Mouse (Mus musculus): ENCODE measurements at regions not wholly inside any gene's neighbourhood (a gene's known extent, or its start where the extent isn't known, plus 50 kb on each side); places are given as distances from the start of the nearest gene placed in this dataset.

DNA sequence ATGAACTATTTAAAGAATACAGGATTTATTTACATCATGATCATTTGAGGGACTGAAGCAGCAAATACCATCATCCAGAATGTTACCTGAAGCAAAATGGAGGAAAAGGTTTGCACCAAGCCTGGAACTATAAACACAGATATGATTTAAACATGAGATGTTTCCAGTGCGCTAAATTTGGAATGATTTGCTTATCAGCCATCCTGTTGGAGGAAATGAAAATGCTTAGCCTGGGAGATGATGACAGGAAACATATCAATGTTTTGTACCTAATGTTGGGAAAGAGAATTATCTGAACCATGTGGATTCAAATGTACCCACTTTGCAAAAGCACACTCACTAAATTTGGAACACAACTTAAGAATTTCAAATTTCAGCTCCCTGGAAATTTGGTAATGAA is 149.3 kb downstream of the Adgra3 start:
- no peak for DNase-seq (ENCODE audit: low spot score in 2 of 2)
- intact Hi-C loops (cut with DNase I): no loop called here

DNA sequence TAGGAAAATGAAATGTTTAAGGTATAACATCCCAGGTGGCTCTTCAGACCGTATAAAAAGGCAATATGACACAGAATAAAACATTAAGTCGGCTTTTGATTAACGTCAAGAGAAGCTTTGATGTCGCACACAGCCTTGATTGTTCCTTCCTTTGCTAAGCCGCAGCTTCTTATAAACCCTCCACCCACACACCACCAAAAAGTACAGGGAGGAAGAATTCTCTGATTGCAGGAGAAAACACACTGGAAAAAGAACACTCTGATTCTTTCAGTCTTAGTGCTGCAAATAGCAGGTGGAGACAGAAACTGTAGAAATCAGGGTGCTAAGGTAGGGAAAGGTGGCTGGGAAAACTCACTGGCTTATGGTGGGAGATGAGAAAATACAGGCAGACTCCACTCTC is 162.7 kb downstream of the Adgra3 start:
- DNase-seq (ENCODE audit: low spot score in 2 of 2): peak in 1 of 2 experiments; percentile 6
- intact Hi-C loops (cut with DNase I): no loop called here

DNA sequence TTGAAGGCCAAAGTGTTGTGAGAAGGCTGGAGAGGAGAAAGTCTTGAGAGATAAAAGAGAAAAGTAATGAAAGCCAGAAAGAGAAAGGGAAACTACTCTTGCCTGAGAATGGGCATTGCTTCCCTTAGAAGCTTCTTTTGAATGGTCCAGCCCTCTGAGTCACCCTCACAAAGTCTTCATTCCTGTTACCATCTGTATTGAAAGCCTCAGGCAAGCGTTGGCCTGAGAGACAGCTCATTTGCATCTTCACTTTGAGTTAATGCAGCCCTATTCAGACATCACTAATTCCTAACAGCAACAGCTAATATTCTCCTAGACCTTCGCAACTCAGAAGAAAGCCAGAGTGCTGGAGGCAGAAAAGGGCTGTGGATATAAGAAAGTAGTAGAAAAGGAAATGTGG is 178.4 kb downstream of the Adgra3 start:
- no peak for DNase-seq (ENCODE audit: low spot score in 2 of 2)
- intact Hi-C loops (cut with DNase I): no loop called here

DNA sequence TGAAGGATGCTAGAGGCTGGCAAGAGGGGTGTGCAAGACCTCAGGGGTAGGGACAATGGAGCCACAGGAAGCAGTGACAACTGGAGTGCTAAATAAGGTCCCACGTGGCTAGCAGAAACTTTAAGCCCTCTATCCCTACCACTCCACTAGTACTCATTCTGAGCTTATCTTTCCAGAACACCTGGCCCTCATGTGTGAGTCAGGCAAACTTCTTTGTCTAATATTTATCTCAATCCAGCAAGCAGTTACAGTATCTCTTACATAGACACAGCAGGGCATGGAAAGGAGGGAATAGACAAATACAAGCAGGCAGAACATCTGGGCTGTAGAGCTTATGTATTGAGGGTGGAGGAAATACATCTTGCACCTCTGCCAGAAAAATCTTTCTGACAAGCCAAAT is 182.6 kb downstream of the Adgra3 start:
- DNase-seq (ENCODE audit: low spot score in 2 of 2): no peak
- intact Hi-C loops (cut with DNase I): no loop called here

DNA sequence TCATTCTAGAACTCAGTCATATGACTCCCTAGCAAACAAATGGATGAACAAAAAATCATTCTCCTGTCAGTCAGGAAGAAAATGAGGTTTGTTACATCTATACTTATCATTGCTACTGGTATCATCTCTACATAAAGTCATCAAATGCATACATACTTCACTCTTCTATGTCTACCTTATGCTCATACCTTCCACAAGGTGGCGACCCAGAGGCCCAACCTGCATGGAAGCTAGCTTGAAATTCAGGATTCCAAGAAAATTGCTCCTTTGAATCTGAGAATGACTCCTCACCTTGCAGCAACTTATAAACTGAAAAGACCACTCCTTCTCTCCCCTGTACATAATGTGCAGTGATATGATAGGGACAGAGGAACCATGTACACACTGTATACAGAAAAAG is 201.6 kb downstream of the Adgra3 start:
- no peak for DNase-seq (ENCODE audit: low spot score in 2 of 2)
- intact Hi-C loops (cut with DNase I): no loop called here

DNA sequence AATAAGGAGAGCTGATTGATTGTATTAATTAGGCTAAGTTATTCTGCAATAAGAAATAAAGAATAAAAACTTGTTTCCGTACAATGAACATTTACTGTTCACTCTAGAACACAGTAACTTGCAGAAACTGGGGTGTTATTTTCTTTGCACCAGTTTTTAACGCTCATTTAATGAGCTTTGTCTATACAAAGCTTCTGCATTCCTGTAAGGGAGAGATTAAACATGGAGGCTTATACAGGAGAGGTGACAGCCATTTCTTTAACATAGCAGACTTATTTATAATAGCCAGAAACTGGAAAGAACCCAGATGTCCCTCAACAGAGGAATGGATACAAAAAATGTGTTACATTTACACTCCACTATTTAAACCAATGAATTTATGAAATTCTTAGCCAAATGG is 202.8 kb downstream of the Adgra3 start:
- no peak for DNase-seq (ENCODE audit: low spot score in 2 of 2)
- intact Hi-C loops (cut with DNase I): no loop called here

DNA sequence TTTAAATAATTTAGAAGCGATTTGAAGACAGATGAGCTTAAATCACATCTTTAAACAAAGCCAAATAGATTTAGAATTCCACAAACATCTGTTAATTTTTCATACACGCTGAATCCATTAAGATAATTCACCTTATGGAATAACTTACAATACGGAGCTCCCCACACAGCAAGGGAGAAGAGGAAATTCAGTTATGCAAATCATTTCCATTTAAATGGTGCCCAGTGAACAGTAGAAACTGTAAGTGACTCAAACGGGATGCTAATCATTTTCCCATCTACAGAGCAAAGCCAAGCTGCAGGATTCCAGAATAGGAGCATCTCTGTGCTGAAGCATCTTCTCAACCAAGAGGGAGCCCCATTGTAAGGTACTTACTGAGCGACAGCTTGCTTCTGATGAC is 210.1 kb downstream of the Adgra3 start:
- DNase-seq (ENCODE audit: low spot score in 2 of 2): no peak
- intact Hi-C loops (cut with DNase I): no loop called here

DNA sequence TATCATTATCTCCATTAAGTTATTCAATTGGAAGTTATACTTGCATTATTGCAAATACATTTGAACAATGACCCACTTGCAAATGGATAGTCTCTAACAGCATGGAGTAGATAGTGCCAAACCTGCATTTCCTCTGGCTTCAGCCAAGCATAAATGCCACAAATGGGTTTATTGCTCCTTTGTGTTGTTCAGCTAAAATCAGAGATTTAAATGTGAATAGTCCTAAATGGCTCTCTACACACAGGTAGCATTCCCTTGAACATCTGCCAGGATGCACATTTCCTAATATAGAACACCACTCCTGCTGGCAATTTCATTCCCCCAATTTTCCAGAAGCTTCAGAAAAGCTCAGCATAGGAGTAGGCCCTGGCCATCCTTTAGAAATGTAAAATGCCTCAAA is 210.6 kb downstream of the Adgra3 start:
- DNase-seq (ENCODE audit: low spot score in 2 of 2): no peak
- intact Hi-C loops (cut with DNase I): no loop called here

DNA sequence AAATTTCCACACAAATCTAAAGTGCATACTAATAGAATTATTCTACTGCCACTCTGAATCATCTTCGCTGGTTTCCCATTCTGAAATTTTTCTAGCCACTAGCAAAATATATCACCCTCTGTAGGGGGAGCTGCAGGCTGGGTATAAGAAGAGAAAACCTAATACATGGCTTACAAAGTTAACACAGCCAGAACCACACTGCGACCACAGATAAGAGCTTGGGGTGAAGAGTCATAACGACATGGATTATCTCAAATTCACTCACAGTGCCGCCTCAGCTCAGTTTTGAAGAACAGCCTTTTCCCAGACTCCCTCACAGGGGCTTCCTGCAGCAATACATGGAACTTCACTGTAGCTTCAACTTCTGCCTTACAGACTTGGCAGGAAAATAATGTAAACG is 240.0 kb downstream of the Adgra3 start:
- intact Hi-C loops (cut with DNase I): no loop called here
- no peak for DNase-seq (ENCODE audit: low spot score in 2 of 2)

DNA sequence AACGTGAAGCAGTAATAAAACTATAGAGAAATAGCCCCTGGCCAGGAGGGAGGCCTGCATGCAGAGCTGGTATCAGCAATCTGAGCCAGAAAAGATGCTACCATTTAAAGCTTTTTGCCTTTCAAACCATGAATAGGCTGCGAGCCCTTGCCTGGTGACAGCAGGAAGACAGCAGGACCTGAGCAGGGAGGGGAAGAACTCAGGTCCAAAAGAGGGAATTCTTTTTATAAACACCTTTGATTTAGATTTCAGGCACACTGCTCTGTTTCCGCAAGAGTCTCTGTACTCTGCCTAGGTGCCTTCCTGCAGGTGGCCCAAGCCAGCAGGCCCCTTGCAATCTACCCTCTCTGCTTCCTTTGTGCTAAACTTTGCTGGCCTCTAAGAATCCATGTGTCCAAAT is 242.1 kb downstream of the Adgra3 start:
- DNase-seq (ENCODE audit: low spot score in 2 of 2): no peak

DNA sequence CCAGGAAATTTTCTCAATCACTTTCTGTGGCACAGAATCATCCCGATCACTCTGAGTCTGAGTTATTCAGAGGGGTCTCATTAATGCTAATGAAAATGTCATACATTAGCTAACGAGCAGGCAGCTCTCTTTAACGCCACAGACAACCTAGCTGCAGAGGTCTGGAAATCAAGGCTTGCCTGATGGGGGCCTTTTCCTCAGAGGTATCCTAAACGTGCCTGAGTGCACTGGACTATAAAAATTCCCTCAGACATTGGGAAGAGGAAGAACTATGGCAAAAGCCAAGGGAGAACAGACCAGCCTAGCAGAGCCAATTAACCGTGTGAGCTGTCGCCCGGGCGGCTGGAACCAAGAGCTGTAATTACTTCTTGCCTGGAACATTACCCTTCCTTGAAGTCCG is 245.5 kb downstream of the Adgra3 start:
- intact Hi-C loops (cut with DNase I): no loop called here
- DNase-seq (ENCODE audit: low spot score in 2 of 2): no peak

More for the DNA sequence above, 242.1 kb downstream of the Adgra3 start:
- intact Hi-C loops (cut with DNase I): no loop called here

DNA sequence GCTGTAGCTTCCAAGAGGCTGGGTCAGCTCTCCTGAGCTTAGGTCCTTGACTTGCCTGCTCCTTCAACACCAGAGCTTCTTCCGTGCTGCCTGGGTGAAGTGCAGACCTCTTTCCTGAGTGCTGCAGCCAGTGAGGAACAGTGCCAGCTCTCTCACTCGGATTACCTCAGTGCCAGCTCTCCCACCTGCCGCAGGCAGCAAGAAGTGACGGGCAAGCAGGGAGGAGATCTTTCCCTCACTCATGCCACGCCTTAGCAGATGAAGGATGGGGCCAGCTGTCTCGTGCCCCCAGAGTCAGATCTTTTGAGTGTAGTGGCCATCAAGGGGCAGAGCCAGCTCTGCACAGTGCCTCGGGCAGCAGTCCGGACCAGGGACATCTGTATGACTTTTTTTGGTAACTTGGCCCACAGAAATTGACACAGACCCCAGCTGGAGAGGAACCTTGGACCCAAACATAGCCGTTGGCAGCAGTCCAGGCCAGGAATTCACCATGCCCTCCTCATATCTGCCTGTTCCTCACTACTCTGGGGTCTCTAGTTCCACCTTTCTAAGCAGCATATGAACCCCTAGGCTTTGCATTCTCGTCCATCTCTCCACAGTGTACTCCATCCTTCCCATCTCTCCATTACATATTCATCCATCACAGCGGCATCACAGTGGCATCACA is 263.9 kb upstream of the Kcnip4 start:
- DNase-seq (ENCODE audit: low spot score in 2 of 2): no peak
- intact Hi-C loops (cut with DNase I): no loop called here

DNA sequence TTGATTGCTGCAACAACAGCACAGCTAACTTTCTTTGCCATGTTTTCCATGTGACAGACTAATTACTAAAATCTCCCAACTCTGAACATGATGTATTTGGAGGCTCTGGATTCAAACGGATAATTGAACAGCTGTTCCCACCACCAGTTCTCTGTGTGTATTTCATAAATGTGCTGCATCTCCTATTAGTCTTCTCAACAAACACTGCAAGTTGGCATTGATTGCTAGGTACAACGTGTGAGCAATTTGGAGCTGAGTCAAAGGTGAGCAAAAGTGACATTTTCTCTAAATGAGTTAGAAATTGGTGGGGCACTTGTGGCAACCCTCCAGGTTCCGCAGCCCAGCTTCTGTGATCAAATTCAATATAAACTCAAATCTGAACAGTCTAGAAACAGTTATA is 259.0 kb upstream of the Kcnip4 start:
- intact Hi-C loops (cut with DNase I): no loop called here
- DNase-seq (ENCODE audit: low spot score in 2 of 2): no peak

DNA sequence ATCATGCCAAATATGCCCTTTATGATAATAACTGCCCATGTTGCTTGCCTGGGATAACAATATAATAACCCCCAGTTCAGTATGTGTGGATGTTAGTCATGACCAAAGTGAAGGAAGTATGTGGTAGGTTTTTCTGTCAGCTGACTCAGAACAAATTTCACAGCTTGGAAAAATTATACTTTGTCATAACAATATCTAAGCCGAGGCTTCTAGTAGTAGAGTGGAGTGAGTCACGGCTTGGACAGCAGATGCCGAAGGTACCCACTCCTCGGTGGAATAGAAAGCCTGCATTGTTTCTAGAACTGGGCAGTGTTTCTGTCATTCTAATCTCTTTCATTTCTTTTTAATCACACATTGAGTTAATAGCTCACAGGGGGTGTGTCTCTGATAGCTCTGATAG is 236.3 kb upstream of the Kcnip4 start:
- intact Hi-C loops (cut with DNase I): no loop called here
- DNase-seq (ENCODE audit: low spot score in 2 of 2): no peak

DNA sequence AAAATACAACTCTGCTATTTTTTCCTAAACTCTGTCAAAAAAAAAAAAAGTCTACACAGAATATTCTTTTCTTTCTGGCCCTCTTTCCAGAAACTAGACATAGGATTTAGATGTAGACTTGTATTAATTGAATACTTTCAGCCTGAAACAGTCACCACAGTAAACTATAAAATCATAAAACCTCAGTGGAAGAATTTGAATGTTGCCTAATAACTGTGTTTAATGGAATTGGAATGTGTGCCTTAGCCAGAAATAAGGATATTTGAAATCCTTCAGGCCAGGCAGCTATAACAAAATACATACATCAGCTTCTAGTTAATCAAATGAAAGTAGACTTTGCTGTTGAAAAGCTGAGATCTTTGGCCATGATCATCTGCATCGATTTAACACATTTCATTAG is 230.8 kb upstream of the Kcnip4 start:
- intact Hi-C loops (cut with DNase I): no loop called here

DNA sequence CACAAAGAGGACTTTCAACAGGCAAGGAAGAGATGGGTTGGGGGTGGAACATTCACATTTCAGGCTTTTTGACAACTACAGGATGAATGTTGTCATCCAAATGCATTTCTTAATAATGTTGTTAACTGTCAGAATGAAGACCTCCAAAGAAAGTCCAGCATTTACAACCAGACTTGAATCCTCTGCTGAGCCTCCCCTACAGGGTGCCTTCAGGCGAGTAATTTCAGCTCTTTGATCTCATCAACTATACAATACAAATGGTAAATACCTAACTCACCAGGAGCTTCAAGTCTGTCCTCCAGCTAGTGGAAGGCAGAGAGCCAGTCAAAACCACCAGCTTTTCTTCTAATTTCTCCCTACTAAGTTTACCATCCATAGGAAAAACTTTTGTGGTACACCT is 187.9 kb upstream of the Kcnip4 start:
- intact Hi-C loops (cut with DNase I): no loop called here
- DNase-seq (ENCODE audit: low spot score in 2 of 2): no peak

More for the DNA sequence above, 230.8 kb upstream of the Kcnip4 start:
- no peak for DNase-seq (ENCODE audit: low spot score in 2 of 2)

DNA sequence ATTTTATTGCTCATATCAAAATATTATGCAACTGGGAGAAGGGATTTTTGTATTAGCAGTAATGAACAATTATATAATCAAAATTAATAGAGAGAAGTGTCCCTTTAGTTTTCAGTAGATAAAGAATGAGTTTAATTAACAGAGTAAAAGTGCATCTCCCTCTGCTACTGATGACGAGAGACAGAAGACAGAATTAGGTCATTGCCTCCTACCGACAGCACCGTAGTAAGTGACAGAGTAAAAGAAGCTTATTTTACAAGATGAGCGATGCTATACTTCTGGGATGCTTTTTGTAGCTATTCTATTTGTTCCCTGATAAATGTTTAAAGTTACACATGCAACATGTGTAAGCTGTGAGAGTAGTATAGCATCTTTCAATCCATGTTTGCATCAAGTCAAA is 157.4 kb upstream of the Kcnip4 start:
- intact Hi-C loops (cut with DNase I): no loop called here
- no peak for DNase-seq (ENCODE audit: low spot score in 2 of 2)

DNA sequence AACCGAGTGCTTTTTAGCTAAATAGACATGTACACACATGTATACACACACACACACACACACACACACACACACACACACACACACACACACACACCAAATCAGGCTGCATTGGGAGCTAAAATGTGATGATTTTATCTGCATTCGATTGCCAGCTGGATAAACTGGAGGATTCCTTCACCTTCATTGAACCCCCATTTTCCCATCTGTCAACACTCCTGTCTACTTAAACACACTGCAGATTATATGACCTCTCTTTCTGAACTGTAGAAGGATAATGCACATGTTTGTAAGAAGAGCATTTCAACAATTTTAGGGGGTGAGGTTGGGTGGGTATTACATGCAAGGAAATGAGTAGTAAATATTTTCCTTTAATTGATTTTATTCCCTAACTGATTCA is 156.8 kb upstream of the Kcnip4 start:
- intact Hi-C loops (cut with DNase I): no loop called here
- no peak for DNase-seq (ENCODE audit: low spot score in 2 of 2)

DNA sequence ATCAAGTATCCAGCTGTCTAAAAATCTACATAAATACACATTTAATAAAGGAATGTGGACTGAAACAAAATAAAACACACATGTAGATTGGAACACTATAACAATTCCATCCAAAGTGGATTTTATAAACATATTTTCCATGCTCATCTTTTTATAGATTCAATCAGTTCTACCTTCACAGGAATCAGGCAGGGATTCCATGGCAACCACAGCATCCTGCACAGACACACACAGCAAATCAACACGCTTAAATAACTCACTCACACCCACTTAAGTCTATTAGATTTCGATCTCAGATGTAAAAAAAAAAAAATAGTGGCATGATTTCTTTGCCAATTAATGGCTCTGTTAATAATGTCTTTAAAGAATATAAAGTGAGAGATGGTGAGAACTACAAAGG is 151.2 kb upstream of the Kcnip4 start:
- intact Hi-C loops (cut with DNase I): no loop called here
- no peak for DNase-seq (ENCODE audit: low spot score in 2 of 2)

DNA sequence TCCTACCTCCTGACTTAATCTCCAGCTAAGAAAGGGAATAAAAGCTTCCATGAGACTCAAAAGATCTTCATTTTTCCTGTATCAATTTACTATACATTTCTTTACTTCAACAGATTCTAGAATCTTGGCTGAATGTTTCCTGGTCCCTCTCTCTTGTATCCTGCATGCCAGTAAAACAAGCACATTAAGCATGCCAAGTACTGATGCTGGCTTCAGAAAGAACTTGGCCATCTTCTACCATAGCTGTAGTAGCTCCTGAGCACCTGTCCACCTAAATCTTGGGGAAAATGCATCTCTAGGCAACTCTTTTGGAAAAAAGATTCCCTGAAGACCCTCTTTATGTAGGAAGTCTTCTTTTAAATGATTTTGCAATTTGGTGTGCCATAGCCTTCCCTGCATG is 140.5 kb upstream of the Kcnip4 start:
- intact Hi-C loops (cut with DNase I): no loop called here
- DNase-seq (ENCODE audit: low spot score in 2 of 2): no peak

DNA sequence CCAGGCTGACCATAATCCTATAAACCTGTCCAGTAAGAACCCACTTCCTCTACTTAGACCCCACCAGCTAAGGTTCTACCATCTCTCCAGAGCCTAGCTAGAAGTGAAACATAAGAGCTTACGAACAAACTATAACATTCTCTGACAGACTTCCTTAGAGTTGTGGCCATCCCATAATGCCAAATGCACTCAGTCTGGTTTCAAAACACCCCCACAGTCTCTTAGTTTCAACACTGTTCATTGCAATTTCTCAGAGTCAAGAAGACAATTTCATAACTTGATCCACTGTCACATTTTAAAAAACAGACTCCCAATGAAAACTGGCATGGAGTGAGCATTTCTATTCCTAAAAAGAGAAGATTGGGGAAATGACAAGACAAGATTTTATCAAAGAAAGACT is 139.2 kb upstream of the Kcnip4 start:
- intact Hi-C loops (cut with DNase I): no loop called here

DNA sequence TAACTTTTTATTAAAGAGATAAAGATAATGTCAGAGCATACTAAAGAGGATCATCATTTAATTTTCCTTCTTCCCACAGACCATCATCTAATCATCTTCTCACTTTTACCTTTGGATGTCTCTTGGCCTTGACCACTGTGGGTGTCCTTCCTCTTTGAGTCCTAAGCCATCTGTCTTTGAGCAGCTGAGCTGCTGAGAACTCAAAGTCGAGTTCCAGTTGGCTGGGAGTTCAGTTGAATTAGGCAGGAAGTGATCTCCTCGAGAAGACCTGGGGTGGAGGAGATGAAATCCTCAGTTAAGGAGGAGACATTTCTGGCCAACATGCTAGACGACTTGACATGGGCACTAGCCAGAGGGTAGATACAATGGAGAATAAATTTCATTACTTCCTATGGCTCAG is 137.4 kb upstream of the Kcnip4 start:
- intact Hi-C loops (cut with DNase I): no loop called here

More for the DNA sequence above, 139.2 kb upstream of the Kcnip4 start:
- no peak for DNase-seq (ENCODE audit: low spot score in 2 of 2)

More for the DNA sequence above, 137.4 kb upstream of the Kcnip4 start:
- DNase-seq (ENCODE audit: low spot score in 2 of 2): no peak

Measured in left cerebral cortex, postnatal 36 days (tissue).